Mouse (Mus musculus) E14TG2a.4 (cell line): ENCODE measurements at regions not wholly inside any gene's neighbourhood (a gene's known extent, or its start where the extent isn't known, plus 50 kb on each side); places are given as distances from the start of the nearest gene placed in this dataset.

Experiments used
- H3K27me3 ChIP-seq: 2 replicates; pipeline ENCODE4 v1.6.1; 2014; ENCODE audit warnings: low read length, control low read depth; ENCODE audit not compliant: insufficient read depth
- H3K36me3 ChIP-seq: 2 replicates; pipeline ENCODE4 v1.6.1; 2014; ENCODE audit warnings: low read length, control low read depth; ENCODE audit not compliant: insufficient read depth
- H3K4me1 ChIP-seq: replicated peaks from 2 replicates; pipeline ENCODE4 v1.6.1; 2014; ENCODE audit warnings: low read depth, low read length, control low read depth
- H3K4me3 ChIP-seq: replicated peaks from 2 replicates; pipeline ENCODE4 v1.5.1; 2014; ENCODE audit warnings: mild to moderate bottlenecking, low read length
- H3K9me3 ChIP-seq: 2 replicates; pipeline ENCODE4 v1.6.1; 2014; ENCODE audit warnings: low read length, control low read depth
- CTCF ChIP-seq: conservative IDR thresholded peaks from 2 replicates; pipeline ENCODE4 v1.5.1; 2014; ENCODE audit warnings: low read length
- NANOG ChIP-seq: IDR thresholded peaks from 2 replicates; pipeline ENCODE4 v1.6.1; 2014; ENCODE audit warnings: borderline replicate concordance, low read length, mixed read lengths
- POU5F1 ChIP-seq: IDR thresholded peaks from 2 replicates; pipeline ENCODE4 v1.6.1; 2014; ENCODE audit warnings: low read length, borderline replicate concordance

DNA sequence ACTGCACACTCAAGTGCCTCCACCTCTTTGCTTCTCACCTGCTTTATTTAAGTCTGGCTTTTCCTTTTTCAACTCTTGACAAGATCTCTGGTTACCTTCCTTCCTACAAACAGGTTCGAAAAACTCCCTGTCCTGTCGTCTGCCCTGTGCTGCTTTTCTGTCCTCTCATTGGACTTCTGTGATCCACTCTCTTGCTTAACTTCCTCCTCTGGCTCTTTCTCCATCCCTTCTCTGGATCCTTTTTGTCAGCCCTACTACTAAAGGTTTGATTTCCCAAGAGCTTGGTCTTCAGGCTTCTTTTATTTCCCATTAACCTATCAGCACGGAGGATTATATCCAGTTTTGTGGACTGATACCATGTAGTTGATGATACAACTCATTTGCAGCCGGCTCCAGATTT lies 149.8 kb downstream of the Satb1 start:
- H3K4me3 ChIP-seq, result no peak overlapping the region
- H3K9me3 ChIP-seq, result no peaks in the 10 kb centered on the region
- peaks cover 6% of the 10 kb centered on the region for H3K4me1 ChIP-seq
- no peaks in the 10 kb centered on the region for H3K36me3 ChIP-seq
- TF ChIP-seq POU5F1 (no peak), NANOG (no peak), CTCF (no peak)
- H3K27me3 ChIP-seq, result no peaks in the 10 kb centered on the region

DNA sequence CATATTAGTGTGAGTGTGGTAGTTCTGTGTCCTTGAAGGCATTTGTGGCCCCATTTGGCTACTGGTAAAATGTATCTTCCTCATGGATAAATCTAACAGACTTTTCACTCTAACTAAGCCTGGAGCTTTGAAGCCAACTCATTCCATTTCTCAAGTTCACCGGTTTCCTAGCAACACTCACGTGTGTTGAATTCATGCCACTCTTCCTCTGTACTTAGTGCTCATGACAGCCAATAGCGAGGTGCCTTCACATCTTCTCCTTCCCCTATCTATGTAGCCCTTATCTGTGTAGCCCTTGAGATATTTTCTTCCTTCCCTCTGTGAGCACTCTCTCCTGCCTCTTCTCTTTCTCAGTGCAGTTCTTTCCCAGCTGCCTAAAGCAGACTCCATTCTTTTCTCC lies 150.7 kb downstream of the Satb1 start:
- Histone ChIP-seq H3K9me3 (no peaks in the 10 kb centered on the region), H3K27me3 (no peaks in the 10 kb centered on the region), H3K4me1 (peaks cover 16% of the 10 kb centered on the region), H3K36me3 (no peaks in the 10 kb centered on the region), H3K4me3 (no peak overlapping the region)
- TF ChIP-seq NANOG (no peak), POU5F1 (no peak), CTCF (no peak)

- no peaks in the 10 kb centered on the region for H3K9me3 ChIP-seq
- no peaks in the 10 kb centered on the region for H3K36me3 ChIP-seq
- no peak for TF ChIP-seq POU5F1
- no peak for TF ChIP-seq CTCF
- TF ChIP-seq NANOG, result no peak
- no peaks in the 10 kb centered on the region for H3K27me3 ChIP-seq
- H3K4me1 ChIP-seq, result peaks cover 25% of the 10 kb centered on the region
- H3K4me3 ChIP-seq, result peak overlapping the region; percentile 56
These were observed 155.6 kb downstream of the Satb1 start for GRCm38 (mm10) chr17:51677451-51677850.

- no peaks in the 10 kb centered on the region for H3K4me1 ChIP-seq
- H3K36me3 ChIP-seq, result no peaks in the 10 kb centered on the region
- no peak overlapping the region for H3K4me3 ChIP-seq
- H3K27me3 ChIP-seq, result no peaks in the 10 kb centered on the region
- TF ChIP-seq NANOG (no peak), POU5F1 (no peak), CTCF (no peak)
- peaks cover 4% of the 10 kb centered on the region; the same call in 1 of the 2 replicates for H3K9me3 ChIP-seq
These were observed 174.7 kb downstream of the Satb1 start for GRCm38 (mm10) chr17:51658408-51658807.

DNA sequence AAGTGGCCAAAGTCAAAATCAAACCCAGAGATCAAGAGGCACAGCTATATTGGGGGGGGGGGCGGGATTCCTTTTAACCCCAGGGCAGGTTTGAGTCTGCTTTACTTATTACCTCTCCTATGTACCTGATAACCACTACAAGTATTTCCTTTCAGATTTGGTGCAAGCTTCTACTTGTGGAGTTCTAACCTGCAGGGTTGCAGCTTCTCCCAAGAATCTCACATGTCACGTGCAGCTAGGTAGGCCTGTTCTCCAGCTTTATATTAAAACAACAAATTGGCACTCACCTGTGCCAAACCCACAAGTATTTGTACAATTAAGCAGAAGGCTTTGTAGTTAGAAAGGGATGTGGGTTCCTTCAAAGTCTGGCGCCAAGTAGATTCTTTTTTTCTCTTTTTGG lies 179.2 kb downstream of the Satb1 start:
- no peak for TF ChIP-seq NANOG
- no peak for TF ChIP-seq POU5F1
- TF ChIP-seq CTCF, result no peak
- Histone ChIP-seq H3K36me3 (no peaks in the 10 kb centered on the region), H3K4me3 (no peak overlapping the region), H3K9me3 (no peaks in the 10 kb centered on the region), H3K4me1 (no peaks in the 10 kb centered on the region), H3K27me3 (no peaks in the 10 kb centered on the region)

- TF ChIP-seq POU5F1 (no peak), NANOG (no peak), CTCF (no peak)
- H3K4me3 ChIP-seq, result no peak overlapping the region
- H3K36me3 ChIP-seq, result no peaks in the 10 kb centered on the region
- H3K9me3 ChIP-seq, result no peaks in the 10 kb centered on the region
- no peaks in the 10 kb centered on the region for H3K27me3 ChIP-seq
- H3K4me1 ChIP-seq, result no peaks in the 10 kb centered on the region
These were observed 181.2 kb downstream of the Satb1 start for GRCm38 (mm10) chr17:51651880-51652279.

DNA sequence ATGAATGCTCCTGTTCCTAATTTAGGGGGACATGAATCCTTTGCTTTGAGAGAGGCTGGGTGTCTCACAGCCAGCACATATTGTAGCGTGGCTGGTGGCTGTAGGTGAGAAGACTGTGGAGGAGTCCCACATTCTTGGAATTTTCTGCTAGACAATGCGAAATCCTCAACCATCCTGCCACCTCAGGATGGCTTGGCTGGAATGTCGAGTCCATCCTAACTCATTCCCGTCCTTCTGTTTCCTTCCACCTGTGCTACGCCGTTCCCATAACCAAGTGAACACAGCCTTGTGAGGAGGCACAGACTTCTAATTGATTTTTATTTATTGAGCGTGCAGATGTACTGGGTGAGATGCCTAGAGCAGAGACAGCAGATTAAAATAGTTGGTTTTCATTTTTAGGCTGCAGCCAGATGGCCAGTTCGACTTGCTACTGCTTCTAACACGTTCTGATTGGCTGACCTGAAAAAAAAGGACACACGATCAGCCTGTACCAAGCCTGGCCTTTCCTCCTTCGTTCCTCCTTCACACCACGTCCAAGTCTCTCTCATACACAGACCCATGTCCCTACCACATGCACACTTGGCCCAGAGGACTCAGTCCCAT lies 183.8 kb downstream of the Satb1 start:
- Histone ChIP-seq H3K36me3 (no peaks in the 10 kb centered on the region), H3K9me3 (no peaks in the 10 kb centered on the region), H3K4me3 (no peak overlapping the region), H3K27me3 (no peaks in the 10 kb centered on the region), H3K4me1 (no peaks in the 10 kb centered on the region)
- no peak for TF ChIP-seq NANOG
- TF ChIP-seq POU5F1, result no peak
- TF ChIP-seq CTCF, result no peak

DNA sequence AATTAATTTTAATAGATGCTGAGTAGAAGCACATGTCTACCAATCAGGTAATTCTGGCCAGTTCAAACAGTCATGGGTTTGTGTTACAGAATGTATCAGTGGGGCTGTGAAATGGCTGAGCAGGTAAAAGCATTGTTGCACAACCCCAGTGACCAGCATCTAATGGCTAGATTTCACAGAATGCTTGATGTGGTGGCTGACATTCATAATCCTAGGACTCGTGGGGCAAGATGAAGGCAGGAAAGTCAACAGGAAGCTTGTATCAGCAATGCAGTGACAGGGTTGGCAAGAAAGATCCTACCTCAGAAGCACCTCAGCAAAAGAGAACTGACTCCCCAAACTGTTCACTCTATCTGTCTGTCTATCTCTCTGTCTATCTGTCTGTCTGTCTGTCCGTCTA lies 186.7 kb downstream of the Satb1 start:
- H3K4me3 ChIP-seq, result no peak overlapping the region
- TF ChIP-seq CTCF, result no peak
- no peak for TF ChIP-seq POU5F1
- TF ChIP-seq NANOG, result no peak
- H3K9me3 ChIP-seq, result no peaks in the 10 kb centered on the region
- H3K36me3 ChIP-seq, result no peaks in the 10 kb centered on the region
- H3K4me1 ChIP-seq, result no peaks in the 10 kb centered on the region
- no peaks in the 10 kb centered on the region for H3K27me3 ChIP-seq

GRCm38 (mm10) chr17:51645866-51646265 lies 187.2 kb downstream of the Satb1 start:
- H3K9me3 ChIP-seq, result no peaks in the 10 kb centered on the region
- no peaks in the 10 kb centered on the region for H3K4me1 ChIP-seq
- H3K4me3 ChIP-seq, result no peak overlapping the region
- H3K36me3 ChIP-seq, result no peaks in the 10 kb centered on the region
- TF ChIP-seq NANOG (no peak), POU5F1 (no peak)
- H3K27me3 ChIP-seq, result no peaks in the 10 kb centered on the region
